Mouse (Mus musculus): ENCODE measurements at regions not wholly inside any gene's neighbourhood (a gene's known extent, or its start where the extent isn't known, plus 50 kb on each side); places are given as distances from the start of the nearest gene placed in this dataset.
A peak's percentile ranks its signal among the peaks of the same experiment; 100 is the strongest.

DNA sequence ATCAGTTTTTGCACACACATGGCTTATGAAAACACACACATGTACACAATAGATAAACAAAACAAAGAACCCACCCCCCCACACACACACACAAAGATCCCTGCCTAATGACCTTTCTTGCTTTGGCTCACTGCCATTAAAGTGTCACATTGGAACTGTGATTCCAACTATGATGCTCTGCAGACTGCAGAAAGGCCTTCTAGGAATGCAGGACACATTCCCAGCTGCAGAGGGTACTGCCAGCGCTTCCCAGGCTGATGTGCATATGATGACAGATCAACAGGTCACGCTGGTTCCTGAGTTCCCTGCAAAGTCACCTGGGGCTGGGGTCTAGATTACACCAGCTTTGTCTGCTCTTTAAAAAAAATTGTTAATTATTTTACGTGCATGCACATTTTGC is 68.1 kb upstream of the Ppm1j start:
- ATAC-seq (ENCODE audit: low TSS enrichment) = no peak

DNA sequence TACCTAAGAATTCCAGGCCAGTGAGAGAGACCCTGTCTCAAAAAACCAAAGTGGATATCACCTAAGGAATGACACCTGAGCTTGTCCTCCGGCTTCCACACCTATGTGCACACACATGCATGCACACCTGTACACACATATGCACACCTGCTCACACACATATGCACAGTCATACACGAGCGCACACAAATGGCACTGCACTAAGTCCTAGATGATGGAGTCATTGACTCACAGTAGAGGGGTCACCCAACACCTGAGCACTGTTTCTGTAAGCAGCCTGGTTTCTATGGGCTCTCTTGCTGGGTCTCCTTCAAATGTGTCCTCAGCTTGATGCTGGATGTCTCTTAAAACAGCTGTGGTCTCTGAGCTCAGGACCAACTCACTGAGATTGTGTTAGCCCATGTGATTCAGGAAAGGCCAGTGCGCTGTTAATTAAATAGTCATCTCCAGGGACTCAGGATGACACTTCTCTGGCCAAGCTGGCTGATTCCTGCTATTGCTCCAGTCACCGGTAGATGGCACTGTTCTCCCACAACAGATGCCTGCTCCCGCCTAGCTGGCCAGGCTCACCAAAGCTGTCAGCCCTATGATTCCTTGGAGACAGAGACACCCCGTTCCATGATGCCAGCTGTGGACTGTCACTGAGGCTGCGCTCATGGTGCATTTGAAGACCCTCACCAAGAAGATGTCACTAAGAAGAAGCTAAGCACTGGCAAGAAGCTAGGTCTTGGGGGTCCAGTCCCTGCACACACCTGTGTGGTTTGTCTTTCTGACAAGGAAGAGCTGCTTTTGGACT is 66.8 kb upstream of the Ppm1j start:
- ATAC-seq (ENCODE audit: low TSS enrichment) = peak; percentile 97

DNA sequence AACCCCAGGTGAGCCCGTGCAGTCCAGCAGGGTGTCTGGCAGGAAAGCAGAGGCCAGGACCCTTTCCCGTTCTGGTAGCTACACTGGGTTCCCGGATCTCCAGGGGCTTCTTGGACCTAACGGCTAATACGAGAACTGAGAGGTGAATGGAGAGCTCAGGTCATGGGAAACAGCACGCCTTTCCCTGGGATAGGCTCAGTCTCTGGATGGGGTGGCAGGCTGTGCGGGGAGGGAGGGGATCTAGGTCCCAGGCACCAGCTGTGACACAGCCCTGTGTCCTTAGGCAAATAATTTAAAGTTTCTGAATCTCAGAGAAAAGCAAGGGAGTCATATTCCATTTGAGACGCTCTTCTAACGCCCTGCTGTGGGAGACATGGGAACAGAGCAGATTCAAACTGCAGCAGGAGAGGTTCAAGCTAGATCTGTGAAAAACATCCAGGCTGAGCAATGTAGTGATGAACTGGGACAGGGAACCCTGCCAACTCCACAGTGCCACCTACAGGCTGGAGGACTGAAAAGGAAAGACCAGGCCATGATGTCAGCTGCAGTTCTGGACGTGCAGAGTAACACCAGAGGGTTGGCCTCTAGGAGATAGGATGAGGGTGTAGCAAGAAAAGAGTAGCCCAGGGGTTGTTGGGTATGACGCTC is 66.1 kb upstream of the Ppm1j start:
- ATAC-seq (ENCODE audit: low TSS enrichment) = no peak

All from frontal cortex, adult (tissue).